Mouse (Mus musculus) myocyte (in vitro differentiated cells): ENCODE results near the gene Epb42. TPM values are rescaled to one million over a fixed set of nuclear protein-coding genes. Genes with fewer than 3 reads are reported as not detected.

Experiments used
- H3K27me3 ChIP-seq: one replicate; pipeline ENCODE4 v1.6.1; 2011; ENCODE audit not compliant: control insufficient read depth, insufficient read depth, insufficient read length
- H3K36me3 ChIP-seq: one replicate; pipeline ENCODE4 v1.6.1; 2011; ENCODE audit not compliant: control insufficient read depth, insufficient read depth
- H3K4me2 ChIP-seq: one replicate; pipeline ENCODE4 v1.6.1; 2011; ENCODE audit warnings: low read depth, control low read depth
- H3K4me3 ChIP-seq: one replicate; pipeline ENCODE4 v1.5.1; 2011; ENCODE audit warnings: mild to moderate bottlenecking, control low read depth, moderate library complexity
- H3K79me2 ChIP-seq: one replicate; pipeline ENCODE4 v1.6.1; 2011; ENCODE audit not compliant: control insufficient read depth, insufficient read depth
- H3ac ChIP-seq: one replicate; pipeline ENCODE4 v1.6.1; 2011; ENCODE audit not compliant: control insufficient read depth, insufficient read length
- CEBPB ChIP-seq: IDR thresholded peaks from 2 replicates; pipeline ENCODE4 v1.6.1; 2011; ENCODE audit warnings: mild to moderate bottlenecking, moderate library complexity; ENCODE audit not compliant: poor library complexity, insufficient read depth, severe bottlenecking
- E2F4 ChIP-seq: IDR thresholded peaks from one replicate; pipeline ENCODE4 v1.6.1; 2011; ENCODE audit warnings: mild to moderate bottlenecking, control low read depth, moderate library complexity; ENCODE audit not compliant: insufficient read depth
- MAX ChIP-seq: IDR thresholded peaks from one replicate; pipeline ENCODE4 v1.6.1; 2011; ENCODE audit warnings: low read depth, mild to moderate bottlenecking, control low read depth
- MYOD1 ChIP-seq, 3 experiments: IDR thresholded peaks; one replicate each; pipeline ENCODE4 v1.6.1; 2011; ENCODE audit warnings: control low read depth in 2 of 3, low read depth in 2 of 3, mild to moderate bottlenecking in 2 of 3, moderate library complexity in 1 of 3; ENCODE audit not compliant: insufficient read length in 2 of 3, control insufficient read depth in 1 of 3
- MYOG ChIP-seq, 3 experiments: IDR thresholded peaks; one replicate each; pipeline ENCODE4 v1.6.1; 2011; ENCODE audit warnings: control low read depth in 2 of 3, low read depth in 2 of 3, mild to moderate bottlenecking in 2 of 3; ENCODE audit not compliant: insufficient read length in 2 of 3, control insufficient read depth in 1 of 3, insufficient read depth in 1 of 3
- POLR2A ChIP-seq: IDR thresholded peaks from one replicate; pipeline ENCODE4 v1.6.1; 2011; ENCODE audit warnings: low read depth, mild to moderate bottlenecking, control low read depth, moderate library complexity; ENCODE audit not compliant: insufficient read length
- POLR2AphosphoS2 ChIP-seq: IDR thresholded peaks from one replicate; pipeline ENCODE4 v1.6.1; 2011; ENCODE audit warnings: low read depth, control low read depth; ENCODE audit not compliant: insufficient read length
- REST ChIP-seq: IDR thresholded peaks from one replicate; pipeline ENCODE4 v1.6.1; 2011; ENCODE audit warnings: mild to moderate bottlenecking, control low read depth, moderate library complexity; ENCODE audit not compliant: insufficient read depth, insufficient read length
- SRF ChIP-seq: IDR thresholded peaks from one replicate; pipeline ENCODE4 v1.6.1; 2011; ENCODE audit warnings: low read depth; ENCODE audit not compliant: control insufficient read depth, insufficient read length
- TCF12 ChIP-seq: IDR thresholded peaks from one replicate; pipeline ENCODE4 v1.6.1; 2011; ENCODE audit warnings: mild to moderate bottlenecking, control low read depth; ENCODE audit not compliant: poor library complexity, insufficient read depth, severe bottlenecking
- TCF3 ChIP-seq: IDR thresholded peaks from one replicate; pipeline ENCODE4 v1.6.1; 2011; ENCODE audit warnings: low read depth, control low read depth; ENCODE audit not compliant: insufficient read length
- USF1 ChIP-seq: IDR thresholded peaks from one replicate; pipeline ENCODE4 v1.6.1; 2011; ENCODE audit warnings: low read depth, mild to moderate bottlenecking, control low read depth, moderate library complexity
- polyA plus RNA-seq: library from polyadenylated mRNA; unstranded; fragments of >200 nt; fragmentation: generic; extraction: Trizol; gene quantifications from one replicate; pipeline ENCODE4 v1.2.1, GENCODE M21; 2012; ENCODE audit warnings: missing spikeins

Epb42 gene
- polyA plus RNA-seq, 1 experiment = not detected

DNA sequence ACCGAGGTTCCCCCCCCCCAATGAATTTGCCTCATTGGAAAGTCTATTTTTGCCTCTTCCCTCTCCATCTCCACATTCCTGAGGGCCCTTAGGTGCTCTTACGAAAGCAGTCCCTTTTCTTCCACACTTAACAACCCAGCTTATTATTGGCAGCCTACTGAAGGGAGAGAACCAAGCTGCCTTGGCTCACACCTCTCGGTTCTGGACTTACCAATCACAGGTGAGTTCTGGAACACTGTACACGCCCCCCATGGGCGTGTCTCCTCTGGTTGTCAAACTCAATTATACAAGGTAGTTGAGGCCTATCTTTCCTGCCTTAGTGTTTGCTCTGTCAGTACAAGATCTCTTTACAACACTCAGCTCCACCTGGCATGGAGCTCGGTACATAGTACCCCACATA is 35.0 kb upstream of the Epb42 start:
- no peak overlapping the region for H3ac ChIP-seq
- H3K36me3 ChIP-seq = no peaks in the 10 kb centered on the region
- no peak for TF ChIP-seq USF1
- no peak for TF ChIP-seq POLR2AphosphoS2
- no peak for TF ChIP-seq CEBPB
- no peak for TF ChIP-seq REST
- no peak for TF ChIP-seq MAX
- no peaks in the 10 kb centered on the region for H3K79me2 ChIP-seq
- no peak overlapping the region for H3K4me3 ChIP-seq
- H3K27me3 ChIP-seq = no peaks in the 10 kb centered on the region
- no peak overlapping the region for H3K4me2 ChIP-seq

DNA sequence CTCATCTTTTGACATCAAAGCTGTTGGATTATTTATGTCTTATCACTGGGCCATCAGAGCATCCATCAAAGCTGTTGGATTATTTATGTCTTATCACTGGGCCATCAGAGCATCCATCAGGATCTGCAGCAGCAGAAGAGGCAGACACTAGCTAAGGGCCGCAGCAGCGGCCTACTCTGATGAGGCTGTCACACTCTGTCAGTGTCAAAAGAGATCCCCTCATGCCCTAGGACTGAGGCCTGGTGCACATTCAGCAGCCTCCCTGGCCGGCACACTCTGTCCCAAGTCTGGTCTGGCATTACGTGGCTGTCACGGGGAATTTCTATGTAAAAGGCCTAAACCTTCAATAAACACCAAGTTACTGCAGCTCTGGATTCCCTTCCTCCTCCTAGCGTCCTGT is 32.6 kb upstream of the Epb42 start:
- no peaks in the 10 kb centered on the region for H3K79me2 ChIP-seq
- TF ChIP-seq POLR2A (no peak), REST (no peak), TCF12 (no peak), MYOD1 (IDR thresholded peaks at IDR 0.05; ENCODE audit: control insufficient read depth in 1 of 3, insufficient read length in 2 of 3, low read depth in 2 of 3) (no peak), USF1 (no peak)
- H3ac ChIP-seq = no peak overlapping the region
- H3K4me3 ChIP-seq = no peak overlapping the region
- H3K4me2 ChIP-seq = no peak overlapping the region
- H3K36me3 ChIP-seq = no peaks in the 10 kb centered on the region
- no peaks in the 10 kb centered on the region for H3K27me3 ChIP-seq

GRCm38 (mm10) chr2:121067116-121067515 is 30.2 kb upstream of the Epb42 start:
- peak in 1 of 3 experiments; percentile 20 for TF ChIP-seq MYOD1 (IDR thresholded peaks at IDR 0.05; ENCODE audit: control insufficient read depth in 1 of 3, insufficient read length in 2 of 3, low read depth in 2 of 3)
- peak in 1 of 3 experiments; percentile 57 for TF ChIP-seq MYOG (IDR thresholded peaks at IDR 0.05; ENCODE audit: control insufficient read depth in 1 of 3, insufficient read depth in 1 of 3, insufficient read length in 2 of 3, low read depth in 2 of 3)
- TF ChIP-seq TCF3 = no peak
- no peak overlapping the region for H3ac ChIP-seq
- no peaks in the 10 kb centered on the region for H3K79me2 ChIP-seq
- no peak overlapping the region for H3K4me3 ChIP-seq
- H3K4me2 ChIP-seq = no peak overlapping the region
- no peaks in the 10 kb centered on the region for H3K27me3 ChIP-seq
- no peaks in the 10 kb centered on the region for H3K36me3 ChIP-seq

GRCm38 (mm10) chr2:121061315-121061714 is 24.4 kb upstream of the Epb42 start:
- TF ChIP-seq TCF12 = no peak
- no peak for TF ChIP-seq SRF
- TF ChIP-seq USF1 = no peak
- no peak for TF ChIP-seq CEBPB
- TF ChIP-seq MAX = no peak
- no peak for TF ChIP-seq POLR2A
- no peak for TF ChIP-seq MYOG (IDR thresholded peaks at IDR 0.05; ENCODE audit: control insufficient read depth in 1 of 3, insufficient read depth in 1 of 3, insufficient read length in 2 of 3, low read depth in 2 of 3)
- no peak for TF ChIP-seq MYOD1 (IDR thresholded peaks at IDR 0.05; ENCODE audit: control insufficient read depth in 1 of 3, insufficient read length in 2 of 3, low read depth in 2 of 3)
- no peak for TF ChIP-seq E2F4
- no peak for TF ChIP-seq REST
- no peak for TF ChIP-seq POLR2AphosphoS2
- TF ChIP-seq TCF3 = no peak
- Histone ChIP-seq H3K36me3 (no peaks in the 10 kb centered on the region), H3K4me2 (no peak overlapping the region), H3ac (no peak overlapping the region), H3K27me3 (peaks cover 6% of the 10 kb centered on the region), H3K79me2 (no peaks in the 10 kb centered on the region), H3K4me3 (no peak overlapping the region)

GRCm38 (mm10) chr2:121057997-121058396 is 21.1 kb upstream of the Epb42 start:
- peaks cover 6% of the 10 kb centered on the region for H3K27me3 ChIP-seq
- no peak overlapping the region for H3K4me2 ChIP-seq
- no peak for TF ChIP-seq POLR2AphosphoS2
- no peak for TF ChIP-seq CEBPB
- TF ChIP-seq MYOG (IDR thresholded peaks at IDR 0.05; ENCODE audit: control insufficient read depth in 1 of 3, insufficient read depth in 1 of 3, insufficient read length in 2 of 3, low read depth in 2 of 3) = no peak
- TF ChIP-seq TCF3 = no peak
- no peak for TF ChIP-seq REST
- TF ChIP-seq MAX = no peak
- TF ChIP-seq TCF12 = no peak
- TF ChIP-seq USF1 = no peak
- no peak for TF ChIP-seq POLR2A
- TF ChIP-seq E2F4 = no peak
- no peak overlapping the region for H3K4me3 ChIP-seq
- H3K36me3 ChIP-seq = no peaks in the 10 kb centered on the region
- H3ac ChIP-seq = no peak overlapping the region
- no peaks in the 10 kb centered on the region for H3K79me2 ChIP-seq
